Mouse (Mus musculus) bone marrow macrophage, adult 2 months (primary cell): ENCODE data around the gene Gucy2c.

Source experiments
- CTCF ChIP-seq: IDR thresholded peaks from 2 replicates; pipeline ENCODE4 v1.5.1; 2012; ENCODE audit warnings: low read depth, mild to moderate bottlenecking, low read length, moderate library complexity
- POLR2A ChIP-seq: IDR thresholded peaks from 2 replicates; pipeline ENCODE4 v1.6.1; 2012; ENCODE audit warnings: mild to moderate bottlenecking, low read depth, low read length, borderline replicate concordance

GRCm38 (mm10) chr6:136817549-136817948 is 36.0 kb upstream of the Gucy2c start:
- TF ChIP-seq CTCF (no peak), POLR2A (no peak)
